Mouse (Mus musculus) thymus, adult 2 months (tissue): ENCODE measurements at regions not wholly inside any gene's neighbourhood (a gene's known extent, or its start where the extent isn't known, plus 50 kb on each side); places are given as distances from the start of the nearest gene placed in this dataset.

Experiments
- DNase-seq: peaks from one replicate; pipeline ENCODE4 v3.0.0; 2021
- H3K27ac ChIP-seq: fragments of 200-500 bp; 2 replicates; pipeline ENCODE4 v1.5.1; 2012; ENCODE audit warnings: low read length, control low read depth; ENCODE audit not compliant: control insufficient read depth, insufficient read depth
- H3K27me3 ChIP-seq: fragments of 200-500 bp; 2 replicates; pipeline ENCODE4 v1.6.1; 2012; ENCODE audit warnings: mild to moderate bottlenecking, low read length, moderate library complexity, mixed read lengths; ENCODE audit not compliant: control insufficient read depth, insufficient read depth
- H3K36me3 ChIP-seq: fragments of 200-500 bp; 2 replicates; pipeline ENCODE4 v1.6.1; 2012; ENCODE audit warnings: mild to moderate bottlenecking, low read length, moderate library complexity; ENCODE audit not compliant: control insufficient read depth, insufficient read depth
- H3K4me1 ChIP-seq: fragments of 200-500 bp; replicated peaks from 2 replicates; pipeline ENCODE4 v1.6.1; 2012; ENCODE audit warnings: low read length; ENCODE audit not compliant: control insufficient read depth, insufficient read depth
- H3K4me3 ChIP-seq: fragments of 200-500 bp; 2 replicates; pipeline ENCODE4 v1.5.1; 2012; ENCODE audit warnings: mild to moderate bottlenecking, low read length, control low read depth, moderate library complexity; ENCODE audit not compliant: control insufficient read depth, insufficient read depth
- CTCF ChIP-seq: fragments of 200-500 bp; IDR thresholded peaks from 2 replicates; pipeline ENCODE4 v1.5.1; 2012; ENCODE audit warnings: mild to moderate bottlenecking, control low read depth, low read length, moderate library complexity, borderline replicate concordance; ENCODE audit not compliant: control insufficient read depth, poor library complexity, insufficient read depth; ENCODE audit errors: extremely low read depth
- POLR2A ChIP-seq: fragments of 200-500 bp; IDR thresholded peaks from 2 replicates; pipeline ENCODE4 v1.6.1; 2012; ENCODE audit warnings: mild to moderate bottlenecking, low read length, control low read depth, moderate library complexity; ENCODE audit not compliant: control insufficient read depth, poor library complexity, insufficient read depth; ENCODE audit errors: extremely low read depth
- WGBS: fragments of 180-500 bp; shearing (Covaris S2); methylation state at CpG from one replicate; pipeline ENCODE4 v1.1.7; 2018; 5-methylcytosine and 5-hydroxymethylcytosine counted together

DNA sequence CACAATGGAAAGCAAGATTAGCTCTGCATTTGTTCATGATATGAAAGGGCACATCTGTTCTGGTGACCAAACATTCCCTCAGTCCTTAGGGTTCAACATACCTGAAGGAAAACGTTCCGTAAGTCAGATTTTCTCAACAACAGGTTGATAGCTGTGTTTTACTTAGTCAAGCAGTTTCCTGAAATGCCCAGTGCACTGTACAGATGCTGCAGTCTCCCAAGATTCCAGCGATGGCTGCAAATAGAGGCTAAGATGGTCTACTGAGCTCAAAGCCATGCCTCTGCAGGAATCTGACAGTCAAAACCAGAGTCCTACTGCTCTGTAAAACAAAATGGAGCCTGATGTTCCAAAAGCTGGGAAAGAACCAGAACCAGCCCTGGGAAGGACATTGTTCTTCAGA, 268.5 kb upstream of the Myo3a start:
- WGBS: 72% methylated on average over 3 of the region's 3 CpGs
- TF ChIP-seq POLR2A (no peak), CTCF (no peak)
- Histone ChIP-seq H3K27me3 (no peaks in the 10 kb centered on the region), H3K27ac (no peak overlapping the region), H3K4me3 (no peak overlapping the region), H3K36me3 (no peaks in the 10 kb centered on the region), H3K4me1 (no peaks in the 10 kb centered on the region)
- DNase-seq: no peak

DNA sequence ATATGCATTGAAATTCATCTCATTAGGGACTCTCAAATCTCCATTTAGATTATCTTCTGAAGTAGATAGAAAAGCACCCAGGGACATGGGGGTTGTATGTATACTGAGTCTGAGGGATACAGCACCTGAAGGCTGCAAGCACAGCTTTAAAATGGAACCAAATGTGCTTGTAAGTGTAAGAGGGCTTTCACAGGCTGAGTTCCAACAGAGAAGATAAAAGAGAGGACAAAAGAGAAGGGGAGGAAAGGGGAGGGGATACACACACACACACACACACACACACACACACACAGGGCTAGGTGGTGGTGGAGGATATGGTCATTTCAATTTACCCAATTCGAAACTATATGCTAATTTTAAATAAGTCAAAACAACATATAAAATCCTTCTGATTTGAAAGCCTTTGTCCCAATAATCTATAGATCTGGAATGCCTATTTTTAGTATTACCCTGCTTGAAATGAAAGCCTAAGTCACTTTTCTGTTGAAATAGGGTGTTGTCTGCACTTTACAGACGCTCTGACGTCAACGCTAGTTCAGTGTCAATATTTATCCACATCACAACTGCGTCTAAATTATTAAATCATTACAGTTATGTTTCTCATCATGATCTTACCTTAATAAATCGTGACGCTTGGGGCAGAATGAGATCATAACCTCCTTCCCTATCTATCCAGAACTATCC, 263.8 kb upstream of the Myo3a start:
- DNase-seq: no peak
- no peak overlapping the region for H3K4me3 ChIP-seq

DNA sequence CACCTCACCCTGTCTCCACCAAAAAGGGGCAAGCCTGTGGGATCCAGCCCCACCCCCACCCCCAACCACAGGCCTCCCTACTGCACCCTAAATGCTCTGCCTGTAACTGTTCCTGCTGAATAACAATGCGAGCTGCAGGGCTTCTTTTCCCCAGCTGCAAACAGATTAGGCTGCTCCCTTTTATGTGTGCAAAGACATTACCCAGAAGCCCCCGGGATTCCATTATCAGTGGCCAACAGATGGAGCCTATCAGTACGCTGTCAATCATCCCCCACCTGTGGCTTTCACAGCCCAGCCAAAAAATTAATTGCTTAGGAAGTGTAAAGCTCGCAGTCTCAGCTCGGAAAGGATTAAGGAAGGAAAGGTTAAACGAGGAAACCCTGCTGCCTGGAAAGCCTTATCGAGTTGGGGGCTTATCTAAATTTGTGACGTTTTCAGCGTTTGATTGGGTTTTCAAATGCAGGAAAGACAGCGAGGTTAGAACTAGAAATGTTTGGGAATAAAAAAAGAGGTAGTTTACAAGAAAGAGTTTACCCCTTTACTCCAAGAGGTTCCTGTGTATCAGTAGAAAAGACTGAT, 263.2 kb upstream of the Myo3a start:
- TF ChIP-seq POLR2A (no peak), CTCF (no peak)
- Histone ChIP-seq H3K4me1 (no peaks in the 10 kb centered on the region), H3K36me3 (no peaks in the 10 kb centered on the region), H3K4me3 (no peak overlapping the region), H3K27ac (no peak overlapping the region), H3K27me3 (no peaks in the 10 kb centered on the region)
- 2% methylated on average over 10 of the region's 10 CpGs for WGBS
- no peak for DNase-seq

More for the DNA sequence above, 263.8 kb upstream of the Myo3a start:
- Histone ChIP-seq H3K27me3 (no peaks in the 10 kb centered on the region), H3K4me1 (no peaks in the 10 kb centered on the region), H3K36me3 (no peaks in the 10 kb centered on the region), H3K27ac (no peak overlapping the region)
- WGBS: 14% methylated on average over 7 of the region's 7 CpGs
- TF ChIP-seq CTCF (no peak), POLR2A (no peak)

DNA sequence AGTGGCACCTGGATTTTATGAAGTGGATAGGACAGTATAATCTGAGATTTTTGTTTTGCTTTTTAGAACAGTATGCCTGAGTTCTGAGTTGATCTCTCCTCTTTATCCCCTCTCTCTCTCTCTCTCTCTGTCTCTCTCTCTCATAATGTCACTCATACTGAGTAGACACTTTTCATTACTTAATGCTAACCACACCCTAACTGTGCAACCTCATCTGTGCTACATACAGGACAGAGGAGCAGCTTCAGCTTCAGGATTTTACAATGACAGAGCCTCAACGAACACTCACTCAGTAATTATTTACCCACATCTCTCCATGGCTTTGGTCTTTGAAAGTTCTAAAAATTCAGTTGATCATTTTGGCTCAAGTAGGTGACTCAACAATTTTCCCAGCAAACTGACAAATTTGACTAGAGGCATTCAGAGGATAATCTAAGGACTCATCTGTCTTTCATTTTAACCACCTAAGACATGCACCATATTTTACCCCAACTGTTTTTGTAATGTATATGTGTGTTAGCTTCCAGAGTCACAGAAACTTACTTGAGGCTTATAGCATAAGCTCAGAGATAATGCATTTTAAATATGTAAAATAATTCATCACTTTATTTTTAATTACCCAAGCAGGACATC, 256.4 kb upstream of the Myo3a start:
- no peak for TF ChIP-seq CTCF
- TF ChIP-seq POLR2A: no peak
- Histone ChIP-seq H3K27me3 (no peaks in the 10 kb centered on the region), H3K4me1 (no peaks in the 10 kb centered on the region), H3K4me3 (no peak overlapping the region), H3K36me3 (no peaks in the 10 kb centered on the region), H3K27ac (no peak overlapping the region)
- DNase-seq: no peak
- WGBS: 55% methylated on average over 1 of the region's 1 CpGs

DNA sequence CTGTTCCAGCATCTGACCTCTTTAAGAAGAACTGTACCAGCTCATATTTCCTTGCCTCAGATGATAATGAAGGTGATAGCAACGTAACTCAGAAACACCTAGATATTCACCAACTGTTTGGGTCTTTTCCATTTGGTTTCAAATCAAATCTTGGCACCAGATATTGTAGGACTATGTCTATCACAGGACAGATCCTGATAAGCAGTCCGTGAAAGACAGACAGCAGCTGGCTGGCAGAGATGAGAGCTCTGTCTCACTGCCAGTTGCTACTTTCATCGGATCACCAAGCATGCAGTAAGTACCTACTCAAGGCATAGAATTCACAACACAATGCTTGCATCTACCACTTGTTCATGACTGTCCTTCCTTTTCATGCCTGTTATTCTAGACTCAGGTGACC, 252.7 kb upstream of the Myo3a start:
- H3K36me3 ChIP-seq: no peaks in the 10 kb centered on the region
- H3K4me1 ChIP-seq: no peaks in the 10 kb centered on the region
- no peak overlapping the region for H3K4me3 ChIP-seq
- no peak overlapping the region for H3K27ac ChIP-seq
- TF ChIP-seq POLR2A: no peak
- TF ChIP-seq CTCF: no peak
- H3K27me3 ChIP-seq: no peaks in the 10 kb centered on the region
- WGBS: 86% methylated on average over 3 of the region's 3 CpGs
- no peak for DNase-seq

DNA sequence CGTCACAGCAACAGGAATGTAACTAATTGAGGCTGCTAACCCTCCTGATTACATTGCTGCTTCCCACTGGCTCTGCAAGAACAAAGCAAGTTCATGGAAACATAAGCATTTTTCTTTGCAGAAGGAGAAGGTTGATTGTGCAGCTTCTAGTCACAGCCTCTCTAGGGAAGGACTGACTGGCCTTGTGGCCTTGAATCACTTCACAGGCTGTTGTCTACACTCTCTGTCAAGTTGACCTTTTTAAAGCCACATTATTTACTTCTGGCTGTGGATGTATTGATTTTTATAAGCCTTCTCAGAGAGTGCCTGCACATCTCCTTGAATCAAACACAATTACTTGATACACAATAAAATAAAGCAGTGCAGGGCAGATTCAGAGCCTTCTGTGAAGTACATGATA, 251.8 kb upstream of the Myo3a start:
- H3K27ac ChIP-seq: no peak overlapping the region
- H3K36me3 ChIP-seq: no peaks in the 10 kb centered on the region
- no peak for TF ChIP-seq POLR2A
- no peak for TF ChIP-seq CTCF
- no peak overlapping the region for H3K4me3 ChIP-seq
- no peak for DNase-seq
- WGBS: 64% methylated on average over 1 of the region's 1 CpGs
- H3K27me3 ChIP-seq: no peaks in the 10 kb centered on the region
- no peaks in the 10 kb centered on the region for H3K4me1 ChIP-seq
